Mouse (Mus musculus) gonadal fat pad, adult 2 months (tissue): ENCODE data around the gene Rasl10b. TPM values are rescaled to one million over a fixed set of nuclear protein-coding genes. Genes with fewer than 3 reads are reported as not detected.

Experiments used
- DNase-seq: peaks from one replicate; pipeline ENCODE4 v3.0.0-alpha.2; 2012; ENCODE audit warnings: low read depth
- polyA plus RNA-seq: library from polyadenylated mRNA; depleted of rRNA; stranded (reverse); fragments of >200 nt; gene quantifications from 2 replicates; pipeline ENCODE4 v1.2.3, GENCODE M21; 2012

Gene Rasl10b
- polyA plus RNA-seq, 1 experiment = 1.6 TPM

DNA sequence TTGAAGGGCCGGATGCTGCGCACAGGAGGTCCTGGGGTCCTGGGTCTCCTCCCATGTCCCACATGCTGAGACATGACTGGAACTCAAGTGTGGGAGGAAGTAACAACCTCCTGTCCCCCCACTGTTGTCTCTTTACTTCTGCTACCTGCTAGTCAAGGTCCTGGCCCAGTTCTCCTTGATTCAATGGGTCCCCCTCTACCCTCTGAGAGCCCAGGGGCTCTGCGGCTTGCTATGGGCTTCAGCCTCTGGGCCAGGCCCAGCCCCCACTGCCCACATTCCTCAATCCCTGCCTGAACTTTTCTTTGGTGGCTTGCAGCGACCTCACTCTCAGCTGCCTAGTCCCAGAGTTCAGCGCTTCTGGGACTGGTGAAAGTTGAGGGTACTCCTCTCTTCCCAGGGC lies 20.4 kb downstream of the Rasl10b start, which contains the start of gene Gas2l2:
TSS of gene Gas2l2 (minus strand) at position 101 of the 400 bp plus-strand sequence.
- DNase-seq = no peak

GRCm38 (mm10) chr11:83432533-83432932 lies 23.6 kb downstream of the Rasl10b start:
- no peak for DNase-seq

DNA sequence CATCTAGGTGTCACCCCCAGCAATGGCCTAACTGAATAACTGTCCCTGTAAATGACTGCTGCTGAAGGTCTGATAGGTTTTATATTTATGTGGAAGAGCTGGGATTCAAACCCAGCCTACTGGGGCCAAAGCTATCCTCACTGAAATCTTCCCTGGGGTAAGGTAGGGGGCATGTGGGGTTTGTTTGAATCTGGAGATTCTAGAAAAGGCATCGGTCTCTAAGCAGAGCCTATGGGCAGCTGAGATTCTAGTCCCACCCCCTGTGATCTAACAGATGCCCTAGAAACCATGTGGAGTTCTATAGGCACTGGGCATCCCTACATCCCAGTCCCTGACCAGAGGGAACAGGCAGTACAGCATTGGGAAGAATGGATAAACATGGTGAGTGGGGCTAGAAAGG lies 28.4 kb downstream of the Rasl10b start, which contains the start of gene 1700020L24Rik:
TSS of gene 1700020L24Rik (plus strand) at position 301 of the 400 bp plus-strand sequence.
- DNase-seq = no peak

GRCm38 (mm10) chr11:83439426-83440060 lies 30.6 kb downstream of the Rasl10b start:
- no peak for DNase-seq

DNA sequence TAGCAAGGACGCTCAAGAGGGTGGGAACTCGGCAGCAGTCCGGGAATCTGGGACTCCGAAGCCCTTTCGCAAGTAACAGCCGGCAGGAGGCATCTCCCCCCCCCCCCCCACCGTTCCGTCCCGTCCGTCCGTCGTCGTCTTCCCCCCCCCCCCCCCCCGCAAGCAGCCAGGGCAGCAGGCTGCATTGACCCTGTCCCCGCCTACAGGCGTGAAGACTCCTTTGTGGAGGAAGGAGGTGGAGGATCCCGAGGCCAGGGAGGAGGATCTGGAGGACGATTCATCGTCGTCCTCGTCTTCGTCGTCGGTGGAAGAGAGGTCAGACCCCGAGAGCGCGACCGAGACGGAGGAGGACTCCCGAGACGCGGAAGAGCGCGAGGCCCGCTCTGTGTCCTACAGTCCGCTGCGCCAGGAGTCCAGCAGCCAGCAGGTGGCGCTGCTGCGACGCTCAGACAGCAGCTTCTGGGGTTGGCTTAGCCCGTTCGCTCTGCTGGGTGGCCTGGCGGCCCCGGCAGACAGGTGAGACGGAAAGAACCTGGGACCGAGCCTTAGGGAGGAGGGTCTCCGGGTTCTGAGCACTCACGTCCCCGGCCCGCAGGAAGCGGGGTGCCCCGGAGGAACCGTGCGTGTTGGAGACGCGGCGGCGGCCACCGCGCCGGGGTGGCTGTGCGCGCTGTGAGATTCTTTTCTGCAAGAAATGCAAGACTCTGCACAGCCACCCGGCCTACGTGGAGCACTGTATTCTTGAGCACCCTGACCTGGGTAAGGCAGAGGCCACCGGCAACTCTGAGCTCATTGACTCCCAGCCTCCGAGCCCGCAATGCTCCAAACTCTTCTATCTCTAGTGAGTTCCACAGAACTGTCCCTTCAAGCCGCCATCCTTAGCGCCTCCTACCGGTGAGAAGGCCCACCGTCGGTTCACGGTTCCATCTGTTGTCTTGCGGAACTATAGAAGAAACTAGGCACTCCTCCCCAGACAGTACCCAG lies 31.4 kb downstream of the Rasl10b start:
- DNase-seq = peak; percentile 47

DNA sequence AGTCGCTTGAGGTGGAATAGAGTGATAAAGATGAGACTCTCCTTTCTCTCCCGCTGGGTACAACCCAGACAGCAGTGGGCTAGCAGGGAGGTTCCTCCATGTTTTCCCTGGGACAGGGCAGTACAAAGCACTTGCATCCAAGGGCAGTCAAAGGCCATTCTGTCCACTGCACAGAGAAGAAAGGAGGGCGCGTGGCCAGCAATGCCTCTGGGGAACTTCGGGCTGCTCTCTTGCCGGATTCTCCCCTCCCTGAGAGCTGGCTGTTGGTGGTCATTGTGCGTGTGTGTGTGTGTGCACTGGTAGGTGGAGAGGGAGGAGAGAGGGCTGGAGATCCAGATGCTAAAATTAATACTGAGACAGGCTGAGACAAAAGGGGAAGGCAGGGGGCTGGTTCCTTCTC lies 32.3 kb downstream of the Rasl10b start:
- no peak for DNase-seq

DNA sequence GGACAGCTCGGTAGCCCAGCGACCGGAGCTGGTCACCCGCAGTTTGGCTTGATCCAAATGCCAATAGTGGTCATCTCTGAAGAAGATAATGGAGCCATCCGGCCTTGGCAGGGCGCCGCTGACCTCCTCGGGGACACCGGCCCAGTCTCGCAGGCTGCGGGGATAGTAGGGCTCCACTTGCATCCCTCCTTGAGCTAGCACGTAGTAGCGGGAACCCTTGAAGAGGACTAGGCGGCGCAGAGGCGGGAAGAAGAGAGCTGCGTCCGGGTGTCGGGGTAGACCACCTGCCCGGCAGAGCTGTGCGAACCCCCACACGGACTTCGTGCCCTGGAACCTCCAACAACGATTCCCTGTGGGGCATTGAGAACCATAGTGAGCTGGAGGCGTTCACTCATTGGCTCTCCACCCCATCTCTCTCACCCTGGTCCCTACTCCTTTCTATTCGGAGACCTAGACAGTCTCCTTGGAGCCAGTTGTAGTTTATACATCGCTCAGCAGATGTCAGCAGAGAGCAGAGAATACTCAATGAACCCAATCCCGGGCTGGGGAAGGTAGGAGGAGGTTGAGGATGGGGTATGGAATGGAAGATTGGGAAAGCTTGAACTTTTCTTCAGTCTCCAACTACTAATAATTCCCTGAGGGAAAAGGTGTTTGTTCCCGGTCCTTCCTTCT lies 33.8 kb downstream of the Rasl10b start:
- no peak for DNase-seq

DNA sequence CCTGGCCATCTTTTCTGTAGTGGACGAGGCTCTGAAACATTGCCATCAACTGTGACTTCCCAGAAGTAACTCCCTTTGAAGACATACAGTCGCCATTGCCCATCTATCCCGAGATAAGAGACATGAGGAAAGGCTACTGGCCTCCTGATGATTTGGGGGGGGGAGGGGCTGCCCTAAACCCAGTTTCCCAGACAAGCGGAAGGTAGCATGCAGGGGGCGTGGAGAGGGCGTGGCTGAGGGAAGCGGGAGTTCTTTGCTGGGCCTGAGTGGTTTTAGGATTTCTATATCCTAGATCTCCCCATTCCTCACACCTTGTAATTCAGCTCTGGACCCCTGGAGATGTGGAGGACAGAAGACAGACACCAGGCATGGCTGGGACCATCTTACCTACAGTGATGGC lies 34.9 kb downstream of the Rasl10b start:
- DNase-seq = no peak

- no peak for DNase-seq
Observed at GRCm38 (mm10) chr11:83445001-83445400, 36.1 kb downstream of the Rasl10b start.

DNA sequence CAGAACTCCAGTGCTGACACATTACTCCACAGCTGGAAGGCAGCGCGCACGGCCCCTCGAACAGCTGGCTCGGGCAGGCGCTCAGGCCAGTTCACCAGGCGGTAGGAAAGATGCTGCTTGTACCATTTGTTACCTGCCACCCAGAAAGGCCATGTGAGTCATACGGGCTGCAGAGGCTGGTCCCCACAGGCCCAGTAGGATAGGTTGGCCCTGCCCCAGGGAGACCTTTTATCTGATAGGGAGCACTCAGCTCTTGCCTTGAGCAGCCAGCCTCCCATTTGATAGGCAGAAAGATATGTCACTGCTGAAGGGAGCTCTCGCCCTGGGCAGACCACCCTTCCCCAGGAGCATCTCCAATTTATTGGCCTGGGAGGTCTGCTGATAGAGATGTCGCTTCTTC lies 38.7 kb downstream of the Rasl10b start:
- no peak for DNase-seq

DNA sequence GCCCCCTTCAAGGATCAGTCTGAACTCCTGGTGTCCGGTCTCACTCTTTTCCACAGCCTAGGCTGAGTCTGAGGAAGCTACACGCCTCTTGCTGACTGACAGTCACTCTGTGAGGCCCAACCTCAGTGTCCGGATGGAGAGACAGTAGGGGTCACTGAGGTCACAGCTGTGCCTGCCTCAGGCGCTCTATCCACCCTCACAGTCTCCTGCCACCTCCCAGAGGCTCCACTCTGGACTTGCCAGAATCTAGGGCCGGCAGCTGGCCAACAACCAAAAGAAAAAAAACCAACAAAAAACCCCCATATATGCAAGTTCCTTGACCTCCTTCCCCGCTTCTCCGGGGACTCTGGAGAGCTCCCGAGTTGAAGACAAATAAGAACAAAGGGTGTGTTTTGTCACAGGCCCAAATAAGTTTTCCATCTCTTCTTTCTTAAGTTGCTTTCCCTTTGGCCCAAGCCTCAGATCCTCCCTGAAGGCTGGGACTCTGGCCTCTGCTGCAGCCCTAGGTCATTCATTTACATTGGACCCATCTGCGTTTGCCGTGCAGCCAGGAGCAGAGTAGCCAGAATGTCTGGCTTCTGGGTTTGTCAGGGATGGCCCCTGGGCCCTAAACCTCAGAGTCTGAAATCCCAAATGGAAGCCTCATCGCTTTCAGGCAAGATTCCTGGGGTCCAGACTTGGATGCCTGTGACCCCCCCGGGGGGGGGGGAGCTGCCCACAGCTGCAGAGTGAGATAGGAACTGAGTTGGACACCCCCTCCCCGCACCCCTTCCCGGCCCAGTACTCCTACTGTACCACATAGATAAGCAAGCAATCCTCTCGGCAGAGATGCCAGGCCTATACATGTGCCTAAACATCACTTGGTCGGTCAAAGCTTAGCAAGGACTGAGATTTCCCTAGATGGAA lies 39.3 kb downstream of the Rasl10b start:
- no peak for DNase-seq

DNA sequence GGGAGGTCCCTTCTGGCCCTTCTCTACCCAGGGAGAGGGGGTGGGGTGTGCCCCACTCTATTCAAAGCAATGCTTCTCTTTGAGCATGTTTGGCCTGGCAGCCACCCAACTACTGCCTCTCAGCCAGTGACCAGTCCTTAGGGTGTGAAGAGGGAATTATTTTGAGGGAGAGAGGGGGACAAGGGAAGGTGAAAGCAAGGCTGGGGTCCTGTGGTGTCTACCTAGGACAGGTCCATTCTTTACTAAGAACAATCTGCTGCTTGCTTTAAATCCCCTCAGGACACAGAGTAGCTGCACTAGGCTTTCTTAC lies 39.9 kb downstream of the Rasl10b start:
- no peak for DNase-seq

- DNase-seq = no peak
Observed at GRCm38 (mm10) chr11:83449298-83449697, 40.4 kb downstream of the Rasl10b start.

DNA sequence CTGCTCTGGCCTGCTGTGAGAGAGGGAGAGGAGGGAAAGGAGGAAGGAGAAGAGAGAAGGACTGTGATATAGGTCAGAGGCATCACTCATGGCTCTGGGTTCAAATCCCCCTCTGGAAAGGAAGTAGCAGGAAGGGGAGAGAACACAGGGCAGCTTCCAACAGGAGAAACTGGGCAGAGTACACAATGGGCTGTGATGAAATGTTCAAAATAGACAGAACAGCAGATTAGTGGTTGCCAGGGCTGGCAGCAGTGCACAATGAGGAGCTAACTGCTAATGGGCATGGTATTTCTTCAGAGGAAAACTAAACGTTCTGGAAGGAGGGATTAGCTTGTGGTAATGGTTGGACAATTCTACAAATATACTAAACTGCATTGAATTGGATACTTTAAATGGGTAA lies 41.6 kb downstream of the Rasl10b start:
- no peak for DNase-seq

DNA sequence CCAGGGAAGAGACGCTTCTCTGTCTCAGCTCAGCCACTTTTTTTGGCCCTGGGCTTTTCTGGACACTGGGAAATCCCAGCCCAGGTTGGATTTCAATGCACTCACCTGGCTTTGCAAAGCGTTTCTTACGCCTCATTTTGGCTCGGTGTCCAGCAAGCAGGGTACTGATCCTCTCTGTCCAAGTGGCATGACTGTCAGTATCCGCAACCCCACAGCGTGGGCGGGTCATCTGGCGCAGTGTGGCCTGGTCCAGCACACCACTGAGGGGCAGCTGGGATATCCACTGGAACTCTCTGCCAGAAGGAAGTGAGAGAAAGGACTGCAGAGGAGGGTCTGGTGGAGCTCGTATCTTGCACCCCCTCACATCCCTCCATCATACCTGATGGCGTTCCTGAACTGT lies 42.3 kb downstream of the Rasl10b start:
- DNase-seq = no peak

DNA sequence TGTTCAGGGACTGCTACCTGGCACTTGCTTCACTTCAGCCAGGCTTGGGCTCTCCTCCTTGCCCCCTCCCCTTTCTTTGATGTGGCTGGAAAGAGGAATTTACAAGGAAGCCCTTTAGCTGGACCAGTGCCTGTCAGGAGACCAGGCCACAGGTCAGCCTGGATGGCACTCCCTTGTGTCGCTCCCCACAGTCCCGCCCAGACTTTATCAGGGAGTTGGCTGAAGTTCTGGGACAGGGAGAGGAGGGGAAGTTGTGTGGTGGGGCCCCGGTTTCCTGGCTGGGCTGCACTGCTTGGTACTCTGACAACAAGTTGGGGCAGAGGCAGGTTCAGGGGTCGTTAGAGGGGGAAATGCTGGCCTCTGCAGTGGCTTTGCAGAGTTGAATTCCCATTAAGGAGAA lies 45.6 kb downstream of the Rasl10b start:
- DNase-seq = no peak

GRCm38 (mm10) chr11:83455608-83456007 lies 46.7 kb downstream of the Rasl10b start:
- no peak for DNase-seq

DNA sequence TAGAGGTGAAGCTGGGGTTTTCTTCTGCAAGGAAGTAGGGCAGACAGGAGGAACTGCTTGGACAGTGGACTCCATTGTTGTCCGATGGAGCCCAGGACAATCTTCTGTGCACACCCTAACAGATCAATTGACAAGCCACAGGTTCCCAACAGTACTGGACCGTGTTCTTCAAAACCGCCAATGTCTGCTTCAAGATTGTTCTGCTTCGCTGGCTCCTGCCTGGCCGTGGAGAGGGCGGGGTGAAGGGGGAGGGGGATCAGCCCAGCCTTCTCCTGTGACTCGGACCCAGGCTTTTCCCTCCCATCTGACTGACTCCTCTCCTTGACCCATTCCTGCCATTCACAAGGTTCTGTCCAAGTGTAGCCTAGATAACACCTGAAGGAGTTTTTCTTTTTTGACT lies 48.3 kb downstream of the Rasl10b start:
- DNase-seq = no peak

DNA sequence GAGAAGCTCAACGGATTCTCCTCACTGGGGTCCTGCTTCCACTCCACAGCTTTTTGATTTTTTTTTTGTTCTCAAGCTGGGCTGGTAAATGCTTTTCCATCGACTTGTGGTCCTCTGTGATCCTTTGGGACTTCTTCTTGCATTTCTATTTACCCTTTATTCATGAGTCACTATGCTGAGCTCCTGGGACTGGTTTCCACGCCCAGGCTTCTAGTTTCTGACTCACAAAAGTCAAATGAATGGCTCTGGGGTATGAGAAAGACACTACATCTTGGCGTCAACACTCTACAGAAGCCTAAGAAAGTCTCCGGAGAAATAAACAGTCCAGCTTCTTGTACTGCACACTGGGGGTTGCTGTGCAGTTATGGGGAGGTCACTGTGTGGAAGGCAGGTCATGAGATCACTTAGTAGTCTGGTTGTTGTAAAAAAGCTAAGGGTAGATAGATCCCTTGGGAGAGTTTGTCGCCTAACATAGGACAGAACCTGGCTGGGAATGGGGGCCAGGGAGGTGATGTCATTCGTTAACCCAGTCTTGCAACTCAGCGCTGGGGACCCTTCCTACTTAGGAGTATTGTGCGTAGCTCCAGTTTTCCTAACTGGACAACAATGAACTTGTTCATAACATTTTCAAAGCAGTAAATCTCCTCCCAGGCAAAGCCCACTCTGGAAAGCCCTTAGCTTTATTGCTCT lies 49.1 kb downstream of the Rasl10b start:
- no peak for DNase-seq

DNA sequence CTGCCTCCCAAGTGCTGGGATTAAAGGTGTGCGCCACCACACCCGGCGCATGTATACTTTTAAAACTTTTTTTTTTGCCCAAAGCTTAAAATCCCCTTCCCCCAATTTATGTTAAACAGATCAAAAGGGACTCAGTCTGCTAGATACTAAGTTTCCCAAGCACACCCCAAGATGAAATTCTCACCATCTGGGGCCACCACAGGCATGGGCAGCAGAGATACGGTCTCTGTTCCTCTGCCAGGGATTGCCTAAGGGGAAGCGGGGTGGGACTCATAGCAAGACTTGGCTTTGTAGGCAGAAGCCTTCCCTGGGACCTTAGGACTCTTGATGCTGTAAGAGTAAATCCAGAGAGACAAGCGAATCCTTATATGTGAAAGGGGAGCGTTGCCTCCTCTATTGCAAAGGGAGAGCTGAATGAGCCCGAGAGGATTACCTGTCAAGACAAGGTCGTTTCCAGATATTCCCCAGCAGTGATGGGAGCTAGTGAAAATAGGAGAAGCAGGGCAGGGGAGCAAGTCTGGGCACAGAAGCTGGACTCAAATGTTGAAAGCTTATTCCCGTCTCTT lies 52.6 kb downstream of the Rasl10b start:
- no peak for DNase-seq
